Mouse (Mus musculus) cortical plate, adult 2 months (tissue): ENCODE measurements around the gene Tnn.

Experiments
- CTCF ChIP-seq: fragments of 200-500 bp; IDR thresholded peaks from 2 replicates; pipeline ENCODE4 v1.5.1; 2011; ENCODE audit warnings: mild to moderate bottlenecking, control low read depth, low read length; ENCODE audit not compliant: insufficient read depth; ENCODE audit errors: extremely low read depth
- POLR2A ChIP-seq: fragments of 200-500 bp; IDR thresholded peaks from 2 replicates; pipeline ENCODE4 v1.6.1; 2011; ENCODE audit warnings: mild to moderate bottlenecking, low read length, control low read depth; ENCODE audit not compliant: insufficient read depth; ENCODE audit errors: extremely low read depth

GRCm38 (mm10) chr1:160045056-160045715, 108.2 kb downstream of the Tnn start:
- TF ChIP-seq CTCF (no peak), POLR2A (no peak)
